Mouse (Mus musculus) liver, embryonic 12.5 days (tissue): Measurements from ENCODE around the gene Mrtfa. TPM values are rescaled to one million over a fixed set of nuclear protein-coding genes. Genes with fewer than 3 reads are reported as not detected.

Experiments used
- ATAC-seq: fragments of 200-750 bp; cut with Nextera tagmentation; 2 replicates; pipeline ENCODE4 v1.8.0; 2017; ENCODE audit warnings: moderate number of reproducible peaks, mild to moderate bottlenecking, moderate library complexity
- H3K27ac ChIP-seq: fragments of 300-500 bp; sonication (generic); 2 replicates; pipeline ENCODE4 v1.5.1; 2016; ENCODE audit warnings: mild to moderate bottlenecking
- H3K27me3 ChIP-seq: fragments of 300-500 bp; sonication (generic); replicated peaks from 2 replicates; pipeline ENCODE4 v1.6.1; 2016; ENCODE audit warnings: mild to moderate bottlenecking, moderate library complexity
- H3K36me3 ChIP-seq: fragments of 300-500 bp; sonication (generic); 2 replicates; pipeline ENCODE4 v1.6.1; 2016; ENCODE audit warnings: mild to moderate bottlenecking, moderate library complexity
- H3K4me1 ChIP-seq: fragments of 300-500 bp; sonication (generic); 2 replicates; pipeline ENCODE4 v1.6.1; 2016
- H3K4me2 ChIP-seq: fragments of 300-500 bp; sonication (generic); 2 replicates; pipeline ENCODE4 v1.6.1; 2016; ENCODE audit warnings: mild to moderate bottlenecking, moderate library complexity
- H3K4me3 ChIP-seq: fragments of 300-500 bp; sonication (generic); 2 replicates; pipeline ENCODE4 v1.5.1; 2016; ENCODE audit warnings: mild to moderate bottlenecking, moderate library complexity
- H3K9ac ChIP-seq: fragments of 300-500 bp; sonication (generic); 2 replicates; pipeline ENCODE4 v1.6.1; 2016; ENCODE audit warnings: mild to moderate bottlenecking, moderate library complexity
- H3K9me3 ChIP-seq: fragments of 300-500 bp; sonication (generic); replicated peaks from 2 replicates; pipeline ENCODE4 v1.6.1; 2016; ENCODE audit warnings: mild to moderate bottlenecking, moderate library complexity
- WGBS: fragments of 180-500 bp; shearing (Covaris S2); methylation state at CpG from one replicate; pipeline ENCODE4 v1.1.7; 2016; ENCODE audit not compliant: insufficient replicate concordance; 5-methylcytosine and 5-hydroxymethylcytosine counted together
- polyA plus RNA-seq: library from polyadenylated mRNA; unstranded; fragments of >200 nt; fragmentation: Nextera tagmentation; extraction: Ambion mirVana; gene quantifications from 2 replicates; pipeline ENCODE4 v1.2.1, GENCODE M21; 2016

Mrtfa gene
- polyA plus RNA-seq, 1 experiment from 2014 or later: 8.7 TPM

GRCm38 (mm10) chr15:81031611-81032010 is 158.9 kb downstream of the Mrtfa start:
- H3K4me1 ChIP-seq: peaks cover 65% of the 10 kb centered on the region
- no peak overlapping the region for H3K4me3 ChIP-seq
- ATAC-seq: no peak
- no peak overlapping the region for H3K4me2 ChIP-seq
- no peak overlapping the region for H3K27ac ChIP-seq
- no peak overlapping the region for H3K9ac ChIP-seq
- H3K27me3 ChIP-seq: no peaks in the 10 kb centered on the region
- WGBS: 76% methylated on average over 4 of the region's 4 CpGs
- H3K36me3 ChIP-seq: no peaks in the 10 kb centered on the region
- no peaks in the 10 kb centered on the region for H3K9me3 ChIP-seq

DNA sequence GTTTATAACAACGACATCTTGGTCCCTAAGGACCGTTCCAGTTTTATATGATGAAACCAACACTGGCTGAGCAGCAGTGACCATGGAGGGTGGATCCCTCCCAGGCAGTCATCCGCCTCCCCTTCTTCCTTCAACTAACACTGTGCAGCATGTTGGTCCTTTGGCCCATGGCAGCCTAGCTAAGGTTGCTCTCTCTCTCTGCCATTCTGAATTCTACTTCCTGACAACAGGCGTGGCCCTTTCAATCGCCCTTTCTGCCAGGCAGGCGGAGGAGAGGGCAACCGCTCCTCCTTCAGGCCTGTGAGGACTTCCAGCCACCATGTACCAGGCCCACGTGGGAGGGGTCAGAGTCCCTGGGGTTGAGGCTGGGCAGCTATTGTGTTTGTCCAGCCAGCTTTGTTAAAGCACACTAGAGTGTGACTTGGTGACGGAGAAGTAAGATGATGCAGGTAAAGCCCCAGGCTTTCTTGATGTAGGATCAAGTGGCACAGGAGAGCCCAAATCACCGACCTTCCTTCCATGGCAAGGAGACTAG is 159.6 kb downstream of the Mrtfa start:
- Histone ChIP-seq H3K27ac (no peak overlapping the region), H3K4me1 (peaks cover 67% of the 10 kb centered on the region), H3K27me3 (no peaks in the 10 kb centered on the region), H3K4me3 (no peak overlapping the region), H3K36me3 (no peaks in the 10 kb centered on the region), H3K4me2 (no peak overlapping the region), H3K9me3 (no peaks in the 10 kb centered on the region), H3K9ac (no peak overlapping the region)
- 75% methylated on average over 10 of the region's 10 CpGs for WGBS
- ATAC-seq: no peak

DNA sequence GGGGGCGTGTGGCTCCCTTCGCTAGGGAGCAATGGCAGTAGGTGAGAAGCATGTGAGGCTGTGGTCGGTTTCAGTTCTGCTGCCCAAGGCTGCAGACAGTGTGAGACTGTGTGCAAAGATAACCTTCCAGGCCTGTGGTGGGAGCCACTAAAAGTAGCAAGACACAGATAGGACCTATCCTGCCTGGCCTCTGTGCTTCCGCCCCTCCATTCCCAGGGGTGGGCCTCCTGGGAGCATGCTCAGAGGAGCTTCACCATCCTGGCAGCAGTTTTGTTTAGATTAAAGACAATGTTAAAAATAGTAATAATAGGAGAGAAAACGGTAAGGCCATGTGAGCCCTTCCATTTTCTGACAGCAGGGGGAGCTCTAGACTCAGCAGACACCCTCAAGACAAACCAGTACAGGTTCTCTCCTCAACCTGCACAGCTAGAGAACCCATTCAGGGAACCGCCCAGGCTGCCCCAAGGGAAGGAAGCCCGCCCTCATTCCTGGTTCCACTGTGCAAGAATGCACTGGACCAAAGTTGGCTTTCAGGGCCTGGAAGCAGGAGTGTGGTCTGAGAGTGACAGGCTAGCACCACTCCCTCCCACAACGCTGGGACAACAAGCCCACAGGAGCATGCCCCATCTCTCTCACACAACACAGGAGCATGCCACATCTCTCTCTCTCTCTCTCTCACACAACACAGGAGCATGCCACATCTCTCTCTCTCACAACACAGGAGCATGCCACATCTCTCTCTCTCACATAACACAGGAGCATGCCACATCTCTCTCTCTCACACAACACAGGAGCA is 163.0 kb downstream of the Mrtfa start:
- WGBS: 11% methylated on average over 8 of the region's 8 CpGs
- Histone ChIP-seq H3K4me2 (peak overlapping the region; percentile 48), H3K27ac (peak overlapping the region; percentile 78)

GRCm38 (mm10) chr15:81026901-81027300 is 163.7 kb downstream of the Mrtfa start:
- WGBS: 40% methylated on average over 5 of the region's 5 CpGs
- Histone ChIP-seq H3K4me1 (peaks cover 47% of the 10 kb centered on the region), H3K9me3 (no peaks in the 10 kb centered on the region), H3K9ac (peak overlapping the region; percentile 37; the same call in 1 of the 2 replicates), H3K4me3 (no peak overlapping the region), H3K27me3 (no peaks in the 10 kb centered on the region), H3K4me2 (peak overlapping the region; percentile 48), H3K27ac (peak overlapping the region; percentile 78), H3K36me3 (0 out of 2 replicates have a peak, but pooled peaks cover 5% of the 10 kb centered on the region)
- no peak for ATAC-seq

More for the DNA sequence above, 163.0 kb downstream of the Mrtfa start:
- H3K27me3 ChIP-seq: no peaks in the 10 kb centered on the region
- H3K36me3 ChIP-seq: 0 out of 2 replicates have a peak, but pooled peaks cover 4% of the 10 kb centered on the region
- peaks cover 42% of the 10 kb centered on the region for H3K4me1 ChIP-seq
- H3K9ac ChIP-seq: peak overlapping the region; percentile 37; the same call in 1 of the 2 replicates
- no peaks in the 10 kb centered on the region for H3K9me3 ChIP-seq
- no peak overlapping the region for H3K4me3 ChIP-seq
- ATAC-seq: peak; percentile 94

- no peaks in the 10 kb centered on the region for H3K9me3 ChIP-seq
- WGBS: 83% methylated on average over 9 of the region's 9 CpGs
- no peak for ATAC-seq
- no peak overlapping the region for H3K4me3 ChIP-seq
- no peak overlapping the region for H3K9ac ChIP-seq
- peaks cover 55% of the 10 kb centered on the region for H3K4me1 ChIP-seq
- peaks cover 32% of the 10 kb centered on the region for H3K36me3 ChIP-seq
- H3K27ac ChIP-seq: no peak overlapping the region
- H3K4me2 ChIP-seq: no peak overlapping the region
- H3K27me3 ChIP-seq: no peaks in the 10 kb centered on the region
Measured at GRCm38 (mm10) chr15:81023842-81024241, 166.7 kb downstream of the Mrtfa start.

- Histone ChIP-seq H3K4me1 (peaks cover 42% of the 10 kb centered on the region), H3K9me3 (no peaks in the 10 kb centered on the region), H3K4me3 (no peak overlapping the region), H3K27me3 (no peaks in the 10 kb centered on the region), H3K9ac (no peak overlapping the region), H3K27ac (peak overlapping the region; percentile 24; the same call in 1 of the 2 replicates), H3K4me2 (no peak overlapping the region), H3K36me3 (peaks cover 45% of the 10 kb centered on the region)
- no peak for ATAC-seq
- 65% methylated on average over 7 of the region's 7 CpGs for WGBS
Measured at GRCm38 (mm10) chr15:81022437-81022836, 168.1 kb downstream of the Mrtfa start.

- H3K9ac ChIP-seq: no peak overlapping the region
- H3K4me1 ChIP-seq: peaks cover 31% of the 10 kb centered on the region
- no peak; the same call in 1 of the 2 replicates for ATAC-seq
- peaks cover 56% of the 10 kb centered on the region for H3K36me3 ChIP-seq
- no peak overlapping the region for H3K4me3 ChIP-seq
- H3K27me3 ChIP-seq: no peaks in the 10 kb centered on the region
- H3K9me3 ChIP-seq: no peaks in the 10 kb centered on the region
- no peak overlapping the region for H3K27ac ChIP-seq
- H3K4me2 ChIP-seq: 0 out of 2 replicates have a peak overlapping the region, but pooled peaks have one; percentile 2
- WGBS: 33% methylated on average over 6 of the region's 6 CpGs
Measured at GRCm38 (mm10) chr15:81021377-81021776, 169.2 kb downstream of the Mrtfa start.

DNA sequence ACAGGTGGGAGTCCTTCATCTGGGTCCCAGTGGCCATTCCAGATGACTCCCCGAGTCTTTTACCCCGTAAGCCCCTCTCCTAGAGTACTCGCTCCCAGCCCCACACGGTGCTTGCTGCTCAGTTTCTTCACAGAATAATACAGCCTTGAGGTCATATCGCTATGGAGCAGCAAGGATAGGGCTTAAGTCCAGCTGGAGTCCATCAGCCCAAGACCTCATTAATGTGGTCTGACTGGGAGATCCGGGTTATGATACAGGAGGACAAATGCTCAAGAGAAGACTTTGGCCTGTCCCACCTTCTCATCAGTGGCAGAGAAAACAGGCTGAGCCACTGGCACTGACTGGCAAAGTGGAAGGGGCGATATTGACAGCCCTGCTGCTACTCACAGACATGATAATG is 173.2 kb downstream of the Mrtfa start:
- Histone ChIP-seq H3K4me2 (no peak overlapping the region), H3K9ac (no peak overlapping the region), H3K9me3 (no peaks in the 10 kb centered on the region), H3K27ac (no peak overlapping the region), H3K27me3 (no peaks in the 10 kb centered on the region), H3K4me3 (no peak overlapping the region), H3K4me1 (peaks cover 18% of the 10 kb centered on the region), H3K36me3 (peaks cover 89% of the 10 kb centered on the region)
- ATAC-seq: no peak
- 84% methylated on average over 7 of the region's 7 CpGs for WGBS

DNA sequence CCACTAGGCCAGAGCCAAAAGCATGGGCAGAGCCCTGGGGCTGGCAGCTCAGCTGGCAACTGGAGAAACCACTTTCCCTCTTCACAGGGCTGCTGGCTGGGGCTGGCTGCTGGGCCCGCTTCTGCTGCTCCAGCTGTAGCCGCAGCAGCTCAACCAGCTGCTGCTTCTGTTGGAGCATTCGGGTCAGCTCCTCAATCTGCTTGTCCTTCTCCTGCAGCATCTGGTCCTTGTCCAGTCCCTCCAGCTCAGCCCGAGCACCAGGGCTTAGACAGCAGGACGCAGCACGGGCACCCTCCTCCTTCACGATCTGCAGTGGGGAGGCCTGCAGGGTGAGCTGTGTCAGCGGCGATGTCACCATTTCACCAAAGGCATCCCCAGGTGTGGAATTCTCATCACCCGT is 174.1 kb downstream of the Mrtfa start:
- no peak for ATAC-seq
- Histone ChIP-seq H3K27ac (no peak overlapping the region), H3K4me3 (no peak overlapping the region), H3K9me3 (no peaks in the 10 kb centered on the region), H3K27me3 (no peaks in the 10 kb centered on the region), H3K9ac (no peak overlapping the region), H3K4me2 (no peak overlapping the region), H3K36me3 (peaks cover 93% of the 10 kb centered on the region), H3K4me1 (peaks cover 10% of the 10 kb centered on the region)
- 79% methylated on average over 10 of the region's 10 CpGs for WGBS

DNA sequence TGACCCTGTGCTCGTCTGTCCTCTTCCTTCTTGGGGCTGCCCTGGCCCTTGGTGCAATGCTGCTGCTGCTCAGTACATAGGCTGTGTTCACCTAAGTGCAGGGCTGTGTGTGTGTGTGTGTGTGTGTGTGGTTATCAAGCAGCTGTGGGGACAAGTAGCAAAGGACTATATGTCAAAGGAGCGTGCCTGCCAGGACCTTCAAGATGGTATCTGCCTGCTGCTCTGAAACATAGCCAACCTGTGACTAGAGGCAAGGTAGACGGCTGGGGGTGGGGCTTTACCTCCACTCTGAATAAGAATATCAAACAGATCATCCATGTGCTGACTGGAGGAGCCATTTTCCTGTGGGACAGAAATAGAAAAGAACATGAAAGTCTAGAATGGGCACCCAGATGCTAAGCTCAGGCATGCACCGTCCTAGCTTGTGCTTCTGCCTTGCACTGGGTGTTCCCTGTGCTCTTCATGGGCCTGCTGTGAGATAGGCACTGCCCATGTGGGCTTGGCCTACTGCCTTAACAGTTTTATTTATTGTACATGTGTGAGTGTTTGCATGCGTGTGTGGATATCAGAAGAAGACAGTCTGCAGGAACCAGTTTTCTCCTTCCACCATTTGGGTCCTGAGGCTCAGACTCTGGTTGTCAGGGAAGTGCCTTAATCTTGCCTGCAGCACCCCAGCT is 175.4 kb downstream of the Mrtfa start:
- WGBS: 52% methylated on average over 5 of the region's 5 CpGs
- H3K9me3 ChIP-seq: no peaks in the 10 kb centered on the region
- no peaks in the 10 kb centered on the region for H3K27me3 ChIP-seq
- H3K4me1 ChIP-seq: no peaks in the 10 kb centered on the region
- peaks cover 95% of the 10 kb centered on the region for H3K36me3 ChIP-seq
- H3K27ac ChIP-seq: no peak overlapping the region
- no peak for ATAC-seq
- no peak overlapping the region for H3K9ac ChIP-seq
- H3K4me3 ChIP-seq: no peak overlapping the region
- H3K4me2 ChIP-seq: no peak overlapping the region

DNA sequence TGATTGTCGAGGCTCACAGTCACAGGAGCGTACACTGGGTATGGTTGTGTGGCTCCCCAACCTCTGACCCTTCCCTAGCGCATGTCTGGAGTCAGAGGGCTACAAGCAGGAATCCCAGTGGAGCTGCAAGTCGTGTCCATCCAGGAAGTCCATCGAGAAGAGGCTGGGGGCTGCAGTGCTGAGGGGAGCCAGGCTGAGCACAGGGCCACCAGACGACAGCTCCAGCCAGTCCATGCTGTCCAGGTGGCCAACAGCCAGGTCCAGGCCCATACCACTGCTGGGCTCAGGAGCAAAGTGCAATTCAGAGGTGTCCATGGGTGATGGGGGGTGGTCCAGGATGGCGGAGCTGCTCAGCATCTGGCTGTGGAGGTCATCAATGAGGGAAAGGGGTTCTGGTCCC is 177.4 kb downstream of the Mrtfa start:
- no peak overlapping the region for H3K4me2 ChIP-seq
- no peaks in the 10 kb centered on the region for H3K4me1 ChIP-seq
- no peak overlapping the region for H3K27ac ChIP-seq
- no peak overlapping the region for H3K9ac ChIP-seq
- H3K9me3 ChIP-seq: no peaks in the 10 kb centered on the region
- WGBS: 76% methylated on average over 7 of the region's 7 CpGs
- no peak overlapping the region for H3K4me3 ChIP-seq
- ATAC-seq: no peak
- no peaks in the 10 kb centered on the region for H3K27me3 ChIP-seq
- peaks cover 95% of the 10 kb centered on the region for H3K36me3 ChIP-seq

DNA sequence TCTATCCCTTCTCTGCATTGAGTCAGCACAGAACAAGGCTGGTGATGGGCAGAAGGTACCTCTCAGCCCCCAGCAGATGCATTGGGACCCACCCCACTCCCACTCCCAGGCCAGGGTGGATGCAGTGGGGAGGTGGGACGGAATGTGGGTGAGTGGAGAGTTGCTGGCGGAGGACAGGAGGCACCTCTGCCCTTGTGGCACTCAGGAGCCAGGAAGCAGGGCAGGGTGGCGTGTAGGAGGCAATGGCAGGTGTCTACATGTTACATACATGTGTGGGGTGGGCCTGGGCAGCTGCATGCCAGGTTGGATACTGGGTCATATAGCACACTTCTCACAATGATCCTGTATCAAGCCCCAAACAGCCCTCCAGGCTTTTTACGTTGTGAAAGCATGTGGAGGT is 178.2 kb downstream of the Mrtfa start:
- H3K36me3 ChIP-seq: peaks cover 90% of the 10 kb centered on the region
- H3K9me3 ChIP-seq: no peaks in the 10 kb centered on the region
- H3K27me3 ChIP-seq: no peaks in the 10 kb centered on the region
- WGBS: 75% methylated on average over 4 of the region's 4 CpGs
- H3K4me1 ChIP-seq: no peaks in the 10 kb centered on the region
- no peak for ATAC-seq
- H3K9ac ChIP-seq: no peak overlapping the region
- H3K27ac ChIP-seq: no peak overlapping the region
- H3K4me3 ChIP-seq: no peak overlapping the region
- H3K4me2 ChIP-seq: no peak overlapping the region
